ENCODE assay signal across 8 mouse cellular contexts in genomic region chr9:90113151-90113550, GRCm38 (mm10). TPM values are rescaled to one million over a fixed set of nuclear protein-coding genes. Genes with fewer than 3 reads are reported as not detected.
DNase-seq lines count a peak whose midpoint lies in the region; ATAC-seq and TF ChIP-seq lines count a peak whose summit lies in the region.

No protein-coding gene starts in this region.

- peak overlapping the region; percentile 98 for H3K9ac ChIP-seq in heart, embryonic 11.5 days (ENCODE audit: low read depth, low read length)
- H3K9ac ChIP-seq in ES-E14 (ENCODE audit: insufficient read depth, low read depth, low read length, poor library complexity, severe bottlenecking) = peak overlapping the region; percentile 100
- peak overlapping the region; percentile 97 for H3K9ac ChIP-seq in heart, embryonic 15.5 days
- peak overlapping the region; percentile 100 for H3K9ac ChIP-seq in liver, postnatal 0 days (replicated peaks)

- H3K27ac ChIP-seq in heart, embryonic 11.5 days (ENCODE audit: low read depth, low read length) = peak overlapping the region; percentile 98
- H3K27ac ChIP-seq in ES-E14 (ENCODE audit: insufficient read depth, low read depth, low read length, poor library complexity, severe bottlenecking) = peak overlapping the region; percentile 93; the same call in 1 of the 2 replicates
- peak overlapping the region; percentile 100 for H3K27ac ChIP-seq in heart, embryonic 15.5 days
- H3K27ac ChIP-seq in liver, postnatal 0 days (ENCODE audit: low read depth) = peak overlapping the region; percentile 100

- 1% methylated on average over 13 of the region's 13 CpGs for WGBS in heart, embryonic 11.5 days (ENCODE audit: insufficient replicate concordance)
- WGBS in heart, embryonic 15.5 days = under 1% methylated on average over 13 of the region's 13 CpGs
- under 1% methylated on average over 13 of the region's 13 CpGs for whole genome bisulfite sequencing in liver, postnatal 0 days (ENCODE audit: insufficient replicate concordance)

- in situ Hi-C loops in ES-E14 (cut with MboI; ENCODE audit: low sequenced_read_pairs in 2 of 2, unreplicated experiment in 2 of 2) = no loop called here

- peaks cover 4% of the 10 kb centered on the region for H3K36me3 ChIP-seq in heart, embryonic 11.5 days (ENCODE audit: control insufficient read depth, insufficient read depth, low read length)
- peaks cover 3% of the 10 kb centered on the region for H3K36me3 ChIP-seq in ES-E14 (ENCODE audit: control insufficient read depth, insufficient read depth, low read length, poor library complexity, severe bottlenecking)
- H3K36me3 ChIP-seq in heart, embryonic 15.5 days = peaks cover 13% of the 10 kb centered on the region; the same call in 1 of the 2 replicates
- H3K36me3 ChIP-seq in liver, postnatal 0 days (replicated peaks; ENCODE audit: insufficient read depth, low read length) = peaks cover 9% of the 10 kb centered on the region

- H3K4me2 ChIP-seq in heart, embryonic 11.5 days = peak overlapping the region; percentile 79
- H3K4me2 ChIP-seq in heart, embryonic 15.5 days = peak overlapping the region; percentile 72
- H3K4me2 ChIP-seq in liver, postnatal 0 days (ENCODE audit: low read depth, low read length) = peak overlapping the region; percentile 80

- no peak for DNase-seq in heart, postnatal 14 days
- DNase-seq in ES-E14 (ENCODE audit: low read depth, low spot score) = no peak
- DNase-seq in liver, postnatal 0 days = peak; percentile 34
- DNase-seq in layer of hippocampus, adult 11-12 months (ENCODE audit: low spot score) = no peak
- DNase-seq in gastrocnemius, postnatal 4 days (ENCODE audit: low spot score in 2 of 2) = no peak

- H3K27me3 ChIP-seq in heart, embryonic 11.5 days (ENCODE audit: control insufficient read depth, insufficient read depth, low read length) = no peaks in the 10 kb centered on the region
- H3K27me3 ChIP-seq in heart, embryonic 15.5 days = peaks cover 2% of the 10 kb centered on the region; the same call in 1 of the 2 replicates
- H3K27me3 ChIP-seq in liver, postnatal 0 days (ENCODE audit: insufficient read depth, low read length) = no peaks in the 10 kb centered on the region

- no peaks in the 10 kb centered on the region for H3K9me3 ChIP-seq in heart, embryonic 11.5 days (replicated peaks; ENCODE audit: control insufficient read depth, low read length)
- no peaks in the 10 kb centered on the region for H3K9me3 ChIP-seq in ES-E14 (ENCODE audit: control insufficient read depth, insufficient read depth, low read depth, low read length)
- H3K9me3 ChIP-seq in heart, embryonic 15.5 days (replicated peaks) = no peaks in the 10 kb centered on the region
- no peaks in the 10 kb centered on the region for H3K9me3 ChIP-seq in liver, postnatal 0 days (ENCODE audit: low read length)

- no peak; the same call in 1 of the 2 replicates for TF ChIP-seq EP300 in liver, postnatal 0 days (IDR thresholded peaks at IDR 0.05; ENCODE audit: low read depth)

- TF ChIP-seq CTCF in liver, postnatal 0 days (IDR thresholded peaks at IDR 0.05; ENCODE audit: low read depth) = no peak

- no peak for ATAC-seq in heart, embryonic 11.5 days (replicated peaks; ENCODE audit: insufficient number of reproducible peaks, low FRiP score, low TSS enrichment)
- ATAC-seq in heart, embryonic 15.5 days (replicated peaks; ENCODE audit: insufficient number of reproducible peaks, insufficient read depth, low FRiP score, low read depth) = no peak
- ATAC-seq in liver, postnatal 0 days = no peak
- ATAC-seq in CD4-positive, CD25-positive, alpha-beta regulatory T cell, adult 4 months = no peak

- intact Hi-C loops in heart, postnatal 14 days (cut with DNase I) = no loop called here

- peaks cover 10% of the 10 kb centered on the region for H3K4me1 ChIP-seq in heart, embryonic 11.5 days (ENCODE audit: control insufficient read depth, insufficient read depth, low read length)
- H3K4me1 ChIP-seq in ES-E14 (ENCODE audit: control insufficient read depth in 2 of 2, insufficient read depth in 2 of 2, low read length in 2 of 2, poor library complexity in 1 of 2) = peaks cover 2 to 6% of the 10 kb centered on the region in 2 experiments; a peak in 1 of 4 replicates
- peaks cover 31% of the 10 kb centered on the region for H3K4me1 ChIP-seq in heart, embryonic 15.5 days (replicated peaks)
- peaks cover 22% of the 10 kb centered on the region for H3K4me1 ChIP-seq in liver, postnatal 0 days (ENCODE audit: insufficient read depth)

- peak overlapping the region; percentile 94 for H3K4me3 ChIP-seq in heart, embryonic 11.5 days (ENCODE audit: low read depth, low read length)
- H3K4me3 ChIP-seq in ES-E14 (ENCODE audit: insufficient read depth in 1 of 2, low read depth in 1 of 2, low read length in 2 of 2, poor library complexity in 1 of 2, severe bottlenecking in 1 of 2) = peak overlapping the region; percentile 70 to 99
- peak overlapping the region; percentile 97 for H3K4me3 ChIP-seq in heart, embryonic 15.5 days
- peak overlapping the region; percentile 100 for H3K4me3 ChIP-seq in liver, postnatal 0 days (ENCODE audit: low read depth, low read length)

TF ChIP-seq in ES-E14, 5 proteins besides CTCF, POLR2A, EP300 and RAD21:
- TF ChIP-seq MAFK (IDR thresholded peaks at IDR 0.05; ENCODE audit: insufficient read depth, low read depth, low read length) = no peak
- no peak for TF ChIP-seq ZNF384 (IDR thresholded peaks at IDR 0.05; ENCODE audit: low read depth, low read length)
- TF ChIP-seq CHD2 (IDR thresholded peaks at IDR 0.05; ENCODE audit: low read depth, low read length) = no peak
- no peak for TF ChIP-seq HCFC1 (IDR thresholded peaks at IDR 0.05; ENCODE audit: borderline replicate concordance, insufficient read depth, low read length)
- TF ChIP-seq ZC3H11A (IDR thresholded peaks at IDR 0.05; ENCODE audit: borderline replicate concordance, low read depth, low read length) = no peak

RNA-seq across cellular contexts. Expression of gene Morf4l1, which starts 1.4 kb away (rescaled TPM):
- 376 and 383 TPM in 2 replicates for polyA plus RNA-seq in heart, embryonic 11.5 days (2014; fragmentation: Nextera tagmentation; extraction: Ambion mirVana)
- 100 to 1,000 TPM; 249 to 263 TPM for total RNA-seq in heart, postnatal 14 days (2021)
- total RNA-seq in ES-E14 (2012; rRNA removed) = 139 and 201 TPM in 2 replicates
- polyA plus RNA-seq in heart, embryonic 15.5 days (2015; fragmentation: Nextera tagmentation; extraction: Ambion mirVana) = 298 and 299 TPM in 2 replicates
- polyA plus RNA-seq in liver, postnatal 0 days (2015; fragmentation: Nextera tagmentation; extraction: Ambion mirVana) = 129 and 135 TPM in 2 replicates
- polyA plus RNA-seq in CD4-positive, CD25-positive, alpha-beta regulatory T cell, adult 4 months (2017; shearing (Covaris generic)) = 100 to 1,000 TPM; 309 to 341 TPM
- total RNA-seq in gastrocnemius, postnatal 4 days (2021) = 100 to 1,000 TPM; 264 to 265 TPM

RNA-seq across cellular contexts. Expression of gene Adamts7, which starts 49.7 kb away (rescaled TPM):
- 4.2 and 4.9 TPM in 2 replicates for polyA plus RNA-seq in heart, embryonic 11.5 days (2014; fragmentation: Nextera tagmentation; extraction: Ambion mirVana)
- total RNA-seq in heart, postnatal 14 days (2021) = 10 to 100 TPM; 23.4 to 27.5 TPM
- total RNA-seq in ES-E14 (2012; rRNA removed) = 9.5 and 11.7 TPM in 2 replicates
- polyA plus RNA-seq in heart, embryonic 15.5 days (2015; fragmentation: Nextera tagmentation; extraction: Ambion mirVana) = 8.9 and 11.3 TPM in 2 replicates
- polyA plus RNA-seq in liver, postnatal 0 days (2015; fragmentation: Nextera tagmentation; extraction: Ambion mirVana) = 1.6 and 2.0 TPM in 2 replicates
- under 1 TPM in 1 of 2 experiments, not detected in 1; 0.05 TPM for polyA plus RNA-seq in CD4-positive, CD25-positive, alpha-beta regulatory T cell, adult 4 months (2017; shearing (Covaris generic))
- 10 to 100 TPM; 13.2 to 15.5 TPM for total RNA-seq in gastrocnemius, postnatal 4 days (2021)

RNA-seq across cellular contexts. Expression of gene Ctsh, which starts 59.2 kb away (rescaled TPM):
- polyA plus RNA-seq in heart, embryonic 11.5 days (2014; fragmentation: Nextera tagmentation; extraction: Ambion mirVana) = 28.8 and 32.8 TPM in 2 replicates
- total RNA-seq in heart, postnatal 14 days (2021) = 10 to 100 TPM; 39.9 to 40.0 TPM
- 3.3 and 5.4 TPM in 2 replicates for total RNA-seq in ES-E14 (2012; rRNA removed)
- 69.4 and 79.0 TPM in 2 replicates for polyA plus RNA-seq in heart, embryonic 15.5 days (2015; fragmentation: Nextera tagmentation; extraction: Ambion mirVana)
- 328 and 355 TPM in 2 replicates for polyA plus RNA-seq in liver, postnatal 0 days (2015; fragmentation: Nextera tagmentation; extraction: Ambion mirVana)
- 10 to 100 TPM in 1 of 2 experiments, 1 to 10 TPM in 1; 2.0 to 14.6 TPM for polyA plus RNA-seq in CD4-positive, CD25-positive, alpha-beta regulatory T cell, adult 4 months (2017; shearing (Covaris generic))
- total RNA-seq in gastrocnemius, postnatal 4 days (2021) = 10 to 100 TPM; 28.7 to 34.2 TPM
